Mouse (Mus musculus): ENCODE results near the gene Pappa. TPM values are rescaled to one million over a fixed set of nuclear protein-coding genes. Genes with fewer than 3 reads are reported as not detected.

Pappa gene
- polyA plus RNA-seq, 2 experiments = 1.7 TPM

- H3K36me3 ChIP-seq (ENCODE audit: control insufficient read depth, insufficient read depth, low read length) = no peaks in the 10 kb centered on the region
- no peak overlapping the region for H3K4me3 ChIP-seq (replicated peaks; ENCODE audit: low read length)
- 54% methylated on average over 4 of the region's 4 CpGs for WGBS
- no peak for DNase-seq (ENCODE audit: low spot score)
- H3K4me2 ChIP-seq (replicated peaks; ENCODE audit: low read depth, low read length, severe bottlenecking) = no peak overlapping the region
- no peaks in the 10 kb centered on the region for H3K27me3 ChIP-seq (ENCODE audit: control insufficient read depth, insufficient read depth, low read length)
- no peak overlapping the region for H3K27ac ChIP-seq (replicated peaks; ENCODE audit: low read depth, low read length)
- no peak for TF ChIP-seq POLR2A (IDR thresholded peaks at IDR 0.05; ENCODE audit: borderline replicate concordance, extremely low read depth, insufficient read depth, insufficient read length)
- H3K9me3 ChIP-seq (ENCODE audit: control insufficient read depth, low read length) = no peaks in the 10 kb centered on the region
- no peak overlapping the region for H3K9ac ChIP-seq (ENCODE audit: low read depth, low read length, severe bottlenecking)
- ATAC-seq (ENCODE audit: low FRiP score, low read depth) = no peak
- H3K4me1 ChIP-seq (ENCODE audit: control insufficient read depth, insufficient read depth, low read length) = peaks cover 8% of the 10 kb centered on the region
Observed at GRCm38 (mm10) chr4:65279272-65279653, 155.3 kb downstream of the Pappa start.

GRCm38 (mm10) chr4:65279979-65280677 is 156.2 kb downstream of the Pappa start:
- TF ChIP-seq POLR2A (IDR thresholded peaks at IDR 0.05; ENCODE audit: borderline replicate concordance, extremely low read depth, insufficient read depth, insufficient read length) = no peak
- Histone ChIP-seq H3K4me1 (ENCODE audit: control insufficient read depth, insufficient read depth, low read length) (peaks cover 8% of the 10 kb centered on the region), H3K27me3 (ENCODE audit: control insufficient read depth, insufficient read depth, low read length) (no peaks in the 10 kb centered on the region), H3K9me3 (ENCODE audit: control insufficient read depth, low read length) (no peaks in the 10 kb centered on the region), H3K36me3 (ENCODE audit: control insufficient read depth, insufficient read depth, low read length) (no peaks in the 10 kb centered on the region), H3K4me2 (replicated peaks; ENCODE audit: low read depth, low read length, severe bottlenecking) (no peak overlapping the region), H3K27ac (replicated peaks; ENCODE audit: low read depth, low read length) (no peak overlapping the region), H3K9ac (ENCODE audit: low read depth, low read length, severe bottlenecking) (no peak overlapping the region), H3K4me3 (replicated peaks; ENCODE audit: low read length) (no peak overlapping the region)
- no peak for DNase-seq (ENCODE audit: low spot score)
- 8% methylated on average over 7 of the region's 7 CpGs for WGBS
- ATAC-seq (ENCODE audit: low FRiP score, low read depth) = no peak

- Histone ChIP-seq H3K27ac (replicated peaks; ENCODE audit: low read depth, low read length) (no peak overlapping the region), H3K4me2 (replicated peaks; ENCODE audit: low read depth, low read length, severe bottlenecking) (no peak overlapping the region), H3K9ac (ENCODE audit: low read depth, low read length, severe bottlenecking) (no peak overlapping the region), H3K9me3 (ENCODE audit: control insufficient read depth, low read length) (no peaks in the 10 kb centered on the region), H3K4me1 (ENCODE audit: control insufficient read depth, insufficient read depth, low read length) (peaks cover 8% of the 10 kb centered on the region), H3K4me3 (replicated peaks; ENCODE audit: low read length) (no peak overlapping the region), H3K36me3 (ENCODE audit: control insufficient read depth, insufficient read depth, low read length) (no peaks in the 10 kb centered on the region), H3K27me3 (ENCODE audit: control insufficient read depth, insufficient read depth, low read length) (no peaks in the 10 kb centered on the region)
- ATAC-seq (ENCODE audit: low FRiP score, low read depth) = no peak
- no peak for TF ChIP-seq POLR2A (IDR thresholded peaks at IDR 0.05; ENCODE audit: borderline replicate concordance, extremely low read depth, insufficient read depth, insufficient read length)
- no peak for DNase-seq (ENCODE audit: low spot score)
Observed at GRCm38 (mm10) chr4:65280888-65281287, 156.9 kb downstream of the Pappa start.

GRCm38 (mm10) chr4:65283611-65284010 is 159.6 kb downstream of the Pappa start:
- Histone ChIP-seq H3K9ac (ENCODE audit: low read depth, low read length, severe bottlenecking) (no peak overlapping the region), H3K4me3 (replicated peaks; ENCODE audit: low read length) (no peak overlapping the region), H3K27me3 (ENCODE audit: control insufficient read depth, insufficient read depth, low read length) (no peaks in the 10 kb centered on the region), H3K4me2 (replicated peaks; ENCODE audit: low read depth, low read length, severe bottlenecking) (no peak overlapping the region), H3K9me3 (ENCODE audit: control insufficient read depth, low read length) (no peaks in the 10 kb centered on the region), H3K4me1 (ENCODE audit: control insufficient read depth, insufficient read depth, low read length) (peaks cover 5% of the 10 kb centered on the region), H3K36me3 (ENCODE audit: control insufficient read depth, insufficient read depth, low read length) (no peaks in the 10 kb centered on the region), H3K27ac (replicated peaks; ENCODE audit: low read depth, low read length) (no peak overlapping the region)
- ATAC-seq (ENCODE audit: low FRiP score, low read depth) (no peak), DNase-seq (ENCODE audit: low spot score) (no peak)
- WGBS = 68% methylated on average over 2 of the region's 2 CpGs
- TF ChIP-seq POLR2A (IDR thresholded peaks at IDR 0.05; ENCODE audit: borderline replicate concordance, extremely low read depth, insufficient read depth, insufficient read length) = no peak

- no peaks in the 10 kb centered on the region for H3K9me3 ChIP-seq (ENCODE audit: control insufficient read depth, low read length)
- no peak overlapping the region for H3K4me2 ChIP-seq (replicated peaks; ENCODE audit: low read depth, low read length, severe bottlenecking)
- H3K4me1 ChIP-seq (ENCODE audit: control insufficient read depth, insufficient read depth, low read length) = no peaks in the 10 kb centered on the region
- WGBS = 76% methylated on average over 1 of the region's 1 CpGs
- H3K36me3 ChIP-seq (ENCODE audit: control insufficient read depth, insufficient read depth, low read length) = no peaks in the 10 kb centered on the region
- TF ChIP-seq POLR2A (IDR thresholded peaks at IDR 0.05; ENCODE audit: borderline replicate concordance, extremely low read depth, insufficient read depth, insufficient read length) = no peak
- DNase-seq (ENCODE audit: low spot score) = no peak
- no peak overlapping the region for H3K27ac ChIP-seq (replicated peaks; ENCODE audit: low read depth, low read length)
- no peaks in the 10 kb centered on the region for H3K27me3 ChIP-seq (ENCODE audit: control insufficient read depth, insufficient read depth, low read length)
- H3K9ac ChIP-seq (ENCODE audit: low read depth, low read length, severe bottlenecking) = no peak overlapping the region
- H3K4me3 ChIP-seq (replicated peaks; ENCODE audit: low read length) = no peak overlapping the region
- no peak for ATAC-seq (ENCODE audit: low FRiP score, low read depth)
Observed at GRCm38 (mm10) chr4:65285165-65285564, 161.2 kb downstream of the Pappa start.

All from limb, embryonic 14.5 days (tissue).